Mouse (Mus musculus) 3134 (cell line): ENCODE measurements around the gene Il11ra1.
"Not testable (repeated sequence)": the region's sequence is repeated elsewhere in the genome, so short reads cannot be mapped to it uniquely, and the experiment has no call there.

Source experiments
- DNase-seq: peaks from one replicate; pipeline ENCODE4 v3.0.0-alpha.2; 2011; ENCODE audit warnings: low spot score; ENCODE audit not compliant: insufficient read length; ENCODE audit errors: extremely low read depth

Gene Il11ra1

DNA sequence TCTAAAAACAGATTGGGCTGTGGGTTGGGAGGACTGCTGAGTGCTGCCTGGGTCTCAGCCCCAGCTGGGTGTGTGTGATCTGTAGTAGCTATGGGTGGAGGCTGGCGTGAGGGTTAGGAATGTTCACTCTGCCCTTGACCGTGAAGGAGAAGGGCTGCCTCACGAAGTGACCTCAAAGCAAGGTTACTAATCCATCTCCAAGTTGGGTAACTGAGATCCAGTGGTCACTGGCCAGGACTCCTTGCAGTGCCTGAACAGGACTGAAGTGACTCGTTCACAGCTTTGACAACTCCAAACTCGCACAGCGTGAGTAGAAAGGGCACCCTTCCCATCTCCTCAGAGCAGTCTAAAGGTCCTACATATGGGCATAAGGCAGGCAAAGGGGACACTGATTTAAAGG, 20.9 kb upstream of the Il11ra1 start:
- no peak for DNase-seq

DNA sequence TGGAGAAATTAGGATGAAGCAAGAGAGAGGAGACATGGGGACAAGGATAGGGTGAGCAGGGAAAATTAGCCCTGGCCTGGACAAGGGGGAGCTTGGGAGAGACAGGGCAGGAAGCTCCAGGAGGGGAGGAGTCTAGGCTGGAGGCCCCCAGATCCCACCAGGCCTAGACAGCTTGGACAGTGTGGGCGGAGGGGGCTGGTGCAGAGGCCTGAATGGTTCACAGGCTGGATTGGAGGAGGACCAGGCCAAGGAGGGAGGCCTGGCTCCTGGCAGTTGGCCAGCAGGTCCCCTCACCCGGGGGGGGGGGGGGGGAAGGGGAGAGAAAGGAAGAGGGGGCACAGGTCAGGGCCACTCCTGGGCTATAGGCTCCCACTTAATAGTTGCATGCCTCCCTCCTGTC, 20.5 kb upstream of the Il11ra1 start:
- DNase-seq, result no peak

DNA sequence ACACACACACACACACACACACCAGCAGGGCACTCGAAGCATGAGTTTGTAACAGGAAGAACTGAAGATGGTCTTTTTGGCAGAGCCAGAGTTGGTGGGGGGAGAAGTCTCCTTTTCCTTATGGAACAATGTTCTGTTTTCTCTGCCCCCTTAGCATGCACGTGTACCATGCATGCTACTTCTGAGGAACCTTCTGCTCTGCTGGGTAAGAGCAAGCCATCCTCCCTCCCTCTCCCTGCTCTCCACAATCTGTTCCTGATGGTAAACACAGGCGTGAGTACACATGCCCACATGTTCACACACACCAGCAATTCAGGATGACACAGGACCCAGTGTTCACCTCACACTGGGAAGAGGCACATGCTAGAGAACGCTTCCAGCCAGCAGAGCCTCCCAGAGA, 18.6 kb upstream of the Il11ra1 start:
- no peak for DNase-seq

DNA sequence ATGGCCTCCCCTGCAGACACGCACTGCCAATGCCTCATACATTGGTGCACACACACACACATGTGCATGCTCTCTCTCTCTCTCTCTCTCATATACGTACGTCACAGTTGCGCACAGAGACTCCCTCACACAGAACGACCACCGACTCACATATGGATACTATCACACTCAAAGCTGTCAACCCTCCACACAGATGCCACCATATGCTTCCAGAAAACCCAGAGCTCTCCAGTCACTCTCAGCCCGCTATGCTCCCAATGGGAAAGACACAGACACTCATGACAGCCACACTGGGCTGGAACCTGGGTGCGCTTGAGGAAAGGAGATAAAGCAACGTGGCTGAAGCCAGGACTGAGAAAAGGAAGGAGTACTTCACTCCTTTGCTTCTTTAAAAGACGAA, 17.8 kb upstream of the Il11ra1 start:
- no peak for DNase-seq

DNA sequence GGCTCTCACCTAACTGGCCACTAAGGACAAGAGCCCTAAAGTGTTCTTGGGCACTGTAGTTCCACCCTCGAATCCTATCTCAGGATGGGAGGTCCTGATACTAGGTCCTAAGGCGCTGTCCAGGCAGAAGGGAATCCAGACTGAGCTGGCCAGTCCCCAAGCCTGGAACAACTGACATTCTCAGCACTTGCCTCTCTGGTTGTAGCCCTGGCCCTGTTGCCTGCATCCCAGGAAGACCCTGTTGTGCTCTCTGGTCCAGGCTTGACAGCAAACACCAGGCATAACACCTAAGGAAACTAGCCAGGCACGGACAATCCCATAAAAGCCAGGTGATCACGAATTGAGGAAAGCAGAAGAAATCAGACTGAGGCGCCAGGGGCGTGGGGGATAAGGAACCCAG, 17.0 kb upstream of the Il11ra1 start:
- DNase-seq, result no peak

DNA sequence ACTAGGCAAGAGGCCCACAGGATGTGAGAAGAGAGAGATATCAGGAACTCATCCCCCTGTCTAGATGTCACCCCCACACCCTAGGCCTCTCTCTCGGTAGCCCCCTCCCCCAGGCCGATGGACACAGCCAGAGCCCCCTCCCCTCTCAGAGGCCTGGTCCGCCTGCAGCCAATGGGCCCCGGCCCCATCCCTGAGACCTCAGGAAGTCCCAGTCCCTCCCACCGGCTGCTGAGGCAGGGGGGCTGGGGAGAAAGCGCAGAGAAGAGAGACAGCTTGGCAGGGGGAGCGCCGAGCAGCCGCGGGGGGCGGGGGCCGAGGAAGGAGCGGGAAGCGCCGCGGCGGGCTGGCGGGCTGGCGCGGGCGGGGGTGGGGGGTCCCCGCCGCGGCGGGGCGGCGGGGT, 16.5 kb upstream of the Il11ra1 start:
- not testable (repeated sequence) for DNase-seq

DNA sequence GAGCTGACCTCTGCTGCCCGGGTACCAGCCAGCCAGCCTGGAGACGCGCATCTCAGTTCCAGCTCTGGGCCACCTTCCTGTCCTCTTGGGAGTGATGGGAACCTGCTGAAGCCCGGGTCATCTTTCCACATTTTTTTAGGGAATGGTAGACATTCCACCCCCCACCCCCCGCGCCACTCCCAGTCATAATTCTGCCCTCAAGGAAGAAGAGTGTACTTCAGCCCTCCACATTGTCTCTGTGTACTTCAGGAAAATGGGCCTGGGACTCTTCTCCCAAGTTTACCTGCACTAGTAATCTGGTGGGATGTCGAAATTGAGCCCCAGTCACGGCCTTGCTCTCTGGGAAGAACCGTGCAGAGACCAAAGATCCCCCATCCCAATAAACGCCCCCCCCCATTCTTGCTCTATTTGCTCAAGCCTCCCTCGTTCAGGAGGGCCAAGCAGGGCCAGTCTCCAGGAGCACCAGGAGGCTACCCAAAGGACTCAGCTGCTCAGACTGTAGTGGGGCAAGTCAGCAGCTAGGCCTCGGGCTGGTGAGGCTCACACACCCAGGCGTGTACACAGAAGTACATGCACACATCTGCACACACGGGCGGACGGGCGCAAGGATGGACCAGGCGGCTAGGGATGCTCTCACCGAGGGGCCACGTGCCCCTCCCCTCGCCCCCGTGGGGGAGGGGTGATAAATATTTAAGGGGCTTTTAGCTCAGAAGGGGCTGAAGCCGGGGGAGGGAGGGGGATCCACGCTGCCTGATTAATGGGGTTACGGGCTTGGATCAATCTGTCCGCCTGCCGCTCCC, 15.5 kb upstream of the Il11ra1 start:
- DNase-seq, result not testable (repeated sequence)

DNA sequence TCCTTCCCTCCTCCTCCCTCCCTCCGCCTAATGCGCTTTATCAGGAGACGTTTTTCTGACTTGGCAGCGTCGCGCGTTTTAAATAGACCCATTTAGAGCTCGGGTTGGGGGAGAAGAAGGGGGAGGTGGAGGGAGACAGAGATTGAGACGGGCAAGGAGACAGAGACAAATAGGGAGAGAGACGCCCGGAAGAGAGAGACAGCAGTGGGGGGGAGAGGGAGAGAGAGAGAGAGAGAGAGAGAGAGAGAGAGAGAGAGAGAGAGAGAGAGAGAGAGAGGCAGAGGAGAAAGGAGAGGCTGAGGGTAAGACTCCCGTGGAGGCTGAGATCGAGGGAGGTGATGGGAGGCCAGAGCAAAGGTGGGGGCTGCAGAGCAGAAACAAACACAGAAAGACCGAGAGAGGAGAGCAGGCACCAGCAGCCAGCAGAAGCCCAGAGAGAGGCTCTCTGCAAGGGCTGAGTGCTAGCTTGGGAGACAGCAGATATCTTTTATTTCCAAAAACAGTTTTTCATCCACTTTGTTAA, 14.8 kb upstream of the Il11ra1 start:
- not testable (repeated sequence) for DNase-seq

DNA sequence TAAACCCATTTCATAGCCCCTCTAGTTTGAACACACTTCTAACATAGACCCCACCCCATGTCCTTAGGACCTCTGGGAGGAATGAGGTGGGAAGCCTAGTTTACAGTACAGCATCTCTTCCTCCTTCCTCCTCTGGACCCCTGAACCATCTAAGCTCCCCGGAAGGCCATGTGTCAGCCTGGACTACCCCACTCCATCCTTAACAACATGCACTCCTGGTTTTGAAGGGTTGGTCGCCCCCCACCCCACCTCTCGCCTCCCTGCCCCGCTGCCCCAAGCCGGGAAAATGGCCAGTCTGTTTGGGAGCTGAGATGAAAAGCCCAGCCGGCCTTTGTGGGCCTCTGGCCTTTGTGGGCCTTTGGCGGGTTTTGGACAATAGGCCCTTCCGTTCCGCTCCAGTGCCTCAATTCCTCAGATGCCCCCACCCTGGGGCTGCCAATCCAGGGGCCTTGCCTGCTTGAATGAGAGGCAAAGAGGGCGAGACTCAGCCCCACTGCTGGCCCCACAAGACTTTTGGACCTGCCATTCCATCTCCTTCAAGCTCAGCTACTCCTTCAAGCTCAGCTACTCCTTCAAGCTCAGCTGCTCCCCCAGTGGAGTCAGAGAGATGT, 13.8 kb upstream of the Il11ra1 start:
- DNase-seq, result not testable (repeated sequence)

DNA sequence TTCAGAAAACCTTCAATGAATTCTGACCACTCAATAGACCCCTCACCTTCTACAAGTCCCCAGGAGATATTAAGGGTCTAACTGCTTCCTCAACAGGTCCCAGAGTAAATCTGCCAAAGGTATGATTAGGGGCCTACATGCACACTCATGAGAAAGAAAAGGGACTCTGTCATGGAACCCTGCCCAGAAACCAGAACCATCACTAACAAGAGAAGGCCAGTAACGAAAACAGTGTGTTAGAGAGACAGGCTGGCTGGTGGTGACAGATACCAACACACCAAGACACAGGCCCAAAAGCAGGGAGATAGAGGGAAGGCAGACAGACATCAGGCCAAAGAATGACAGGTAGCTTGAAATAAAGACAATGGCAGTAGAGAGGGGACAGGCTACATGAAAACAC, 11.2 kb upstream of the Il11ra1 start:
- DNase-seq, result not testable (repeated sequence)

DNA sequence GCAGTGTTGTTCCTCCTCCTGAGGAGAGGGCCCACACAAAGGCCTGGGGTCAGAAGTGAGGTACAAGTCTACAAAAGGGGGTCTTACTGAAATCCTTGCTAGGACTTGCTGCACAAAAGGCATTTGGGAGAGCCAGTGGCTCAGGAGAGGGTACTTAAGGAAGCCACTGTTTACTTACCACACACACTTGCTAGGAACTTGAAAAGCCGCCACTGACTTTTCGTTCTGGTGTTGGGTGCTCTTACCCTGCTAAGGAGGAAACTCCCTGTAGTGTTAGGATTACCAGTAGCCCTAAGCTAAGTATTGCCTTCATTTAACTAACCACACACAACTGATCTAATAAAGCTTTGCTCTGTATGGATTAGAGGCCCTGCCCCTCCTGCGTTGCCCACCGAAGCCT, 9.8 kb upstream of the Il11ra1 start:
- DNase-seq, result not testable (repeated sequence)

DNA sequence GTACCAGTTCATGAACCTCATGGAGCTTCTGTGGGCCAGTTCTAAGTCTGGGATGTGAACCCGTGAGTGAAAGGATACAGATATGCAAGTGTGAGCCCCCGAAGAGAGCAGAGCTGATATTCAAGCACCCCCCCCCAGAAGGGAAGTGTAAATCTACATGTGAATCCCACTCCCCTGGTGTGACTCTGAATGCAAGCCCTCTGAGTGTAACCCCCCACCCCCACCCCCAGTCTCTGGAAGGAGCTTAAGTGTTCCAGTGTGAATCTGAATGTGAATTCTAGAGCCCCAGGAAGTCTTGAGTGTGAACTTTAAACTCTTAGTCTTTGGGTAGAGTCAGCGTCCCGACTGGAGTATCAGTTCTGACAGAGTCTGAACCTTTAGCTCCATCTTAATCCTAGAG, 6.3 kb upstream of the Il11ra1 start:
- DNase-seq, result not testable (repeated sequence)

DNA sequence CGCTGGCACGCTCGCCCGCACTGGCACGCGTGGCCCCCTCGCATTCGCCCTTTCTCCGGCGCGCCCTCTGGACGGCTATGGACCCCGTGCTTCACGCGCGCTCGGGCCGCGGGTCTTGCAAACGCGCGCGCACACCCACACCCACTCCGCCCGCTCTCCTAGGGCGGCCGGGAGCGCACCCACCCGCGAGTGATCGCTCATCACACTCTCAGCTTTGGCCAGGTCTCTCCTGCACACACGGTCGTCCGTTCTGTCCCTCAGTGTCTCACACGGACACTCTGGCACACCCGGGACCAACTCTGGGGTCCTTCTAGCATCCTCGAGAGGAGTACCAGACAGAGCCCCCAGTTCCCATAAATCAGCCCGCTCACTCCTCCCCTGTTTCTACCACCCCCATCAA, 4.0 kb upstream of the Il11ra1 start:
- not testable (repeated sequence) for DNase-seq

DNA sequence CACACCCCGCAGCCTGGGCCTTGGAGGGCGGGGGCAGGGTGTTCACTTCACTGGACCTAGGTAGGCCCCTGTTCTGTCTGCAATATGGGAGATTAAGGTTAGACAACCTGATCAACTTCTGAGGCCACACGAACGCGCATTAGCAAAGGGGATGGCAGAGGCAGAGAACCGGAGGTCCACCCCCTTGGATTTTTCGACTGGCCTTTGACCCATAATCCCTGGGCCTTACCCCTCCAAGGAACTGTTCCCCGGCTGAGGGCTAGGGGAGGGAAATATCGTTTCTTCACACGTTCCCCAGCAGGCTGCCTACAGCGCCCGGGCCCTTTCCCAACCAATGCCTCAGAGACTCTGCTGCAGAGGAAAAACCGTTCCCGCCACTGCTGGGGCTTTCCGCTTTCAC, 3.3 kb upstream of the Il11ra1 start:
- not testable (repeated sequence) for DNase-seq

DNA sequence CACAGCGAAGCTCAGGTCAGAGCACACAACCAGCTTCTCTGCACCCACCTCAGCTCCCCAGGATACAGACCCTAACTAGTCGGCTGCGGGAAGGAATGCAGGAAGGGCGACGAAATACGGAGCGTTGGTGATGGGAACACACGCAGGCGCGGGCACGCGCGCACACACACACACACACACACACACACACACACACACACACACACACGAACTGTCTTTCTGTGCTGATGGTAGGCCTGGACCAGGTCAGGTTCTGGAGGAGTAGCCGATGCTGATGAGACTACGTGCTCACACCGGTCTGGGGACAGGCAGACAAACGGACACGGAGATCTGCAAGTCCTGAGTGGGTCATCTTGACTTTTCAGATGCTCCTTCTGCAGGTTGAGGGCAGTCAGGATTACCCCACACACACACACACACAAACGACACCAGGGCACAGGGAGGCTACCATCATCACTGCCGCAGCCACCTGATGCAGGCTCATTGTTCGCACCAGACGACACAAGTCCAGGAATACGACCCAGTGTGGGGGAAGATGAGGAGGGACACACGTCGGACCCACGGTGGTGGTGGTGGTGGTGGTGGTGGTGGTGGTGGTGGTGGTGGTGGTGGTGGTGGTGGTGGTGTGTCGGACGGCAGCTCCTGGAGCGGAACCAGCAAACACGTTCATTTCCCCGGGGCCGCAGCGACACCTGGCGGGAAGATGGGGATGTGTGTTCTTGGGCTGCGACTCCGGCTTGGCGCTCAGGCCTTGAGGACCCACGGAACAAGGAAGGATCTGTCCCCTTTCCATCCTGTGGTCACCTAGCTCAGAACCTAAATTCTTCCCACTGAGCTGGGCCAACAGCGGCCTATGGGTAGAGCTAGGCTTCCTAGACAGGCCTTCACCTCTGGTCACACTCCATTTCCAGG, 2.6 kb upstream of the Il11ra1 start, which contains the start of gene Cntfr:
Cntfr (minus strand) TSS at position 160 of the 912 bp plus-strand sequence.
- DNase-seq, result not testable (repeated sequence)

DNA sequence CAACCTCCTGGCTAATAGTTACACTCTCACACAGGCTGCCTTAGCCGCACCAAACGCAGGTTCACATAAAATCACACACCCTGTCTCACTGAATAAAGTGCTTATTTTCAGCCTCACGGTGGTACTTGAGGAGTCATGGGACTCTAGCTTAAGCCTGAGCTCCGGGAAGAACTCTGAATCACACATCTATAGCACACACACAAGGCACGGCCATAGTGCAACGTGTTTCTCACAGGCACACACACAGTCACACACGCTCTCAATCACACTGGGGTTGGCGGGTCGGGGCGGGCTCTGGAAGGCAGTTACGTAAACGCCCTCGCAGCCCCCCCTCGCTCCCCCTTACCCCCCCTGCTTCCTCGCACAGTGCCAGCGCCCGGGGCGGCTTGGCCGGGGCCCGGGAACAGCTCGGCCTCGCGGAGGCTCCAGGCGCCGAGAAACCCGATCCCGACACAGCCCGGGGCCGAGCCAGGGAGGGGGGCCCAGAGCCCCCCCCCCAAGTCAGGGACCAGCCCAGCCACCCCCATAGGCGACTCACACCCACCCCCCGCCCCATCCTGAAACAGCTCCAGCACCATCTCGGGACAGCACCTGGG, 1.3 kb upstream of the Il11ra1 start:
- DNase-seq, result not testable (repeated sequence)

DNA sequence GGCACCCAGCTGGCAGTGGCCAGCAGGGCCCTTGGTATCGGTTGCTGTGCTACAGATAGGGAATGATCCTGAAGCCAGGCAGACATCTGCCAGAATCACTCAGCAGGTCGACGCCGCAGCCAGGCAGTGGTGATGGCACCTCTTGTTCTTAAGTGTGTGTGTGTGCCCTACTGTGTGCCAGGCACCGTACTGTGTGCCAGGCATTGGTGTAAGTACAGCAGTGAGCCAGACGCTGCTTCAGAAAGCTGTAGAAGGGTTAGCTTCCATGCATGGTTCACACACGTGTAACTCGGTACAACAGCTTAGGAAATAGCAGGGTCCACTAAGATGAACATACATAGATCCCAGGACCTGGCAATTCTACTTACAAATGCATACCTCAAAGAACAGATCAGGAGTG, 435 bp downstream of the Il11ra1 start:
- DNase-seq, result not testable (repeated sequence)

DNA sequence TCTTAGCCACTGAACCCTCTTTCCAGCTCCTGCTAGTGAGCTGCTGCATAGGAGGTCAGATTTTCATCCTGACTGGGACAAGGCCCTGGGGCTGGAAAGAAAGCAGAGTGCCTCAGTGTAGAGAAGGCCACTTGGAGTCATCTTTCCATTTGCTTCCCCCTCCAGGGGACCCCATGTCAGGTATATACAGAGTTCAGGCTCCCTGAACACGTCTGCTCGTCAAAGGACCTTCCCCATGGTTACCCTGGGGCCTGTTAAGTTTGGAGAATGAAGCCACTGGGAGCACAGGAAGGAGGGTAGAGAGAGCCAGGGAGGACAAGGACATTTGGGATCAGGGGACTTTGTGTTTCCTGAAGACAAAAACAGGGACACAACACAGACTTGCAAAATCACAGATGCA, 2.4 kb downstream of the Il11ra1 start:
- not testable (repeated sequence) for DNase-seq

DNA sequence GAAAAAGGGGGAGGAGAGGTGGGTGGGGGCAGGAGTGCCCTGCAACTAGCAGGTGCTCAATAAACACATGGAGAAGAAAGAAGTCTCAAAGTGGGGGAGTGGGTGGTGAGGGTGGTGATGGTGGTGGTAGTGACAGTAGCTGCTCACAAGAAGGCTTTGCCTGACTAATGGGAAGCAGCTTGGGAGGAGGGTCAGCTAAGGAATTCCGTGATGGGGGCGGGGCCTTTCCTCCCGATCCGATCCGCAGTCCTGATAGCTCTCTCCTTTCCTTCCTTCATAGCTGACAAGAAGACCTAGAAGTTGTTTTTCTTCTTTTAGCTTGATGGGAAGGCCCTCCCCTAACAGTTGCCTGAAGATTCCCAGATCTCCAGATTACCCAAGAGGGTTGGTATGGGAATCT, 4.9 kb downstream of the Il11ra1 start:
- no peak for DNase-seq

DNA sequence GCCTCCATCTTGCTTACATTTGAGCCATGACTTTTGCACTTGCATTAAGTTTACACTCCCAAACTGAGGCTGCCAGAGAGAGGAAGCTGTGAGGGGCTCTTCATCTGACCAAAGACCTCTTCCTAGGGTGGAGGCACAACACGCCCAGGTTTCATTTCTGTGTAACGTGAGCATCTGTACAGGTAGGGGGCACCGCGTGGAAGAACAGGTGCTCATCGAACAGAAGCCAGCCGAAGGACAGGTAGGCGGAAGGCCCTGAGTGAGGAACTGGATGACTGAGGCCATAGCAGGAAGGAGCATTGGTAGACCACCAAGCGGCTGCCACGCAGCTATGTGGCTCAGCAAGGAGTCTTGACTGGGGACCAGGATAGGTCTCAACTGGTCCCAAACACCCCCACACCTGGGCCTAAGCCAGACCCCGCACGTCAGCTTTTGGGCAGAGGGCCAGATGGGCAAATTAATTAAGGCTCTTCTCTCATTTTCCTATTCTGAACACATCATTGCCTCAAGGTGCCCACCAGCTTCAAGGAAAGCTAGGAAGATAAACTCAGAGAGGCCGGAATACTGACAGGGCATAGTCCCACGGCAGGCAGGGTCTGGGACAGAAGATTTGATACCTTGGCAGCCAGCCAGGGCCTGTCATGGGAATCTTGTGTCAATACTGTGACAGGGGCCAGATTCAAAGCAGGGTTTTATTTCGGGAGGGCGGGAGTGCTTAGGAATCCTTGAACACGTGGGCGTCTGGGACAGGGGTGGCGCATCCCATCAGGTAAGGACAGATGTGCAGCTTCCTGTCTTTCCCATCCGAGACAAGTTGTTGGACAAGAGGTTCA, 6.3 kb downstream of the Il11ra1 start:
- DNase-seq, result no peak
